Mouse (Mus musculus) MEL (cell line): ENCODE measurements around the gene Fars2. TPM values are rescaled to one million over a fixed set of nuclear protein-coding genes. Genes with fewer than 3 reads are reported as not detected.
"Not testable (repeated sequence)": the region's sequence is repeated elsewhere in the genome, so short reads cannot be mapped to it uniquely, and the experiment has no call there.

Experiments used
- DNase-seq: peaks from one replicate; pipeline ENCODE4 v3.0.0; 2011; ENCODE audit warnings: low read depth, low spot score
- H3K27ac ChIP-seq: 2 replicates; pipeline ENCODE4 v1.5.1; 2012; ENCODE audit warnings: low read depth, mild to moderate bottlenecking, control low read depth, low read length, moderate library complexity; ENCODE audit not compliant: control insufficient read depth
- H3K27me3 ChIP-seq, 2 experiments: fragments of 150-350 bp in 1 of 2; sonication (generic) in 1 of 2; 2 replicates each; pipeline ENCODE4 v1.6.1; 2012; ENCODE audit warnings: low read length in 2 of 2, mild to moderate bottlenecking in 2 of 2, improper control_type of control experiment in 1 of 2, moderate library complexity in 1 of 2; ENCODE audit not compliant: insufficient read depth in 2 of 2, control insufficient read depth in 1 of 2
- H3K36me3 ChIP-seq, 2 experiments: 2 replicates each; pipeline ENCODE4 v1.6.1; 2012 to 2014; ENCODE audit warnings: low read length in 2 of 2, improper control_type of control experiment in 1 of 2, inconsistent platforms in 1 of 2, mild to moderate bottlenecking in 1 of 2; ENCODE audit not compliant: insufficient read depth in 2 of 2, control insufficient read depth in 1 of 2
- H3K4me1 ChIP-seq, 2 experiments: fragments of 150-350 bp in 1 of 2; sonication (generic) in 1 of 2; 2 replicates each; pipeline ENCODE4 v1.6.1; 2012; ENCODE audit warnings: low read length in 2 of 2, improper control_type of control experiment in 1 of 2, mild to moderate bottlenecking in 1 of 2; ENCODE audit not compliant: insufficient read depth in 2 of 2, control insufficient read depth in 1 of 2
- H3K4me3 ChIP-seq, 2 experiments: fragments of 150-350 bp in 1 of 2; sonication (generic) in 1 of 2; 2 replicates each; pipeline ENCODE4 v1.5.1; 2012; ENCODE audit warnings: low read depth in 2 of 2, low read length in 2 of 2, mild to moderate bottlenecking in 2 of 2, moderate library complexity in 2 of 2, control low read depth in 1 of 2, improper control_type of control experiment in 1 of 2; ENCODE audit not compliant: control insufficient read depth in 1 of 2, insufficient read depth in 1 of 2
- H3K79me2 ChIP-seq: 2 replicates; pipeline ENCODE4 v1.6.1; 2012; ENCODE audit warnings: mild to moderate bottlenecking, low read length, moderate library complexity; ENCODE audit not compliant: control insufficient read depth, poor library complexity, insufficient read depth
- H3K9ac ChIP-seq: 2 replicates; pipeline ENCODE4 v1.6.1; 2012; ENCODE audit warnings: low read depth, mild to moderate bottlenecking, control low read depth, low read length, moderate library complexity; ENCODE audit not compliant: control insufficient read depth, poor library complexity, severe bottlenecking
- H3K9me3 ChIP-seq: fragments of 150-350 bp; sonication (generic); replicated peaks from 2 replicates; pipeline ENCODE4 v1.6.1; 2012; ENCODE audit warnings: mild to moderate bottlenecking, low read length, improper control_type of control experiment, moderate library complexity; ENCODE audit not compliant: insufficient read depth
- BHLHE40 ChIP-seq: IDR thresholded peaks from 2 replicates; pipeline ENCODE4 v1.6.1; 2012; ENCODE audit warnings: low read depth, mild to moderate bottlenecking, inconsistent platforms, low read length, improper control_type of control experiment, borderline replicate concordance
- ELF1 ChIP-seq: IDR thresholded peaks from 2 replicates; pipeline ENCODE4 v1.6.1; 2014; ENCODE audit warnings: low read depth, mild to moderate bottlenecking, inconsistent platforms, low read length, improper control_type of control experiment, moderate library complexity
- GATA1 ChIP-seq: IDR thresholded peaks from 2 replicates; pipeline ENCODE4 v1.6.1; 2011; ENCODE audit warnings: low read depth, low read length, improper control_type of control experiment
- MAZ ChIP-seq: IDR thresholded peaks from 2 replicates; pipeline ENCODE4 v1.6.1; 2012; ENCODE audit warnings: low read depth, mild to moderate bottlenecking, inconsistent platforms, low read length, improper control_type of control experiment
- MEF2A ChIP-seq: IDR thresholded peaks from 2 replicates; pipeline ENCODE4 v1.6.1; 2014; ENCODE audit warnings: low read depth, mild to moderate bottlenecking, inconsistent platforms, low read length, improper control_type of control experiment; ENCODE audit not compliant: poor library complexity, insufficient replicate concordance, severe bottlenecking; ENCODE audit errors: extremely low read depth
- MYB ChIP-seq: IDR thresholded peaks from 2 replicates; pipeline ENCODE4 v1.6.1; 2011; ENCODE audit warnings: mild to moderate bottlenecking, low read depth, low read length, improper control_type of control experiment
- POLR2A ChIP-seq, 2 experiments: IDR thresholded peaks; 2 replicates each; pipeline ENCODE4 v1.6.1; 2011 to 2012; ENCODE audit warnings: low read length in 2 of 2, mild to moderate bottlenecking in 2 of 2, control low read depth in 1 of 2, improper control_type of control experiment in 1 of 2, low read depth in 1 of 2, moderate library complexity in 1 of 2; ENCODE audit not compliant: control insufficient read depth in 1 of 2, insufficient read depth in 1 of 2, poor library complexity in 1 of 2
- POLR2AphosphoS5 ChIP-seq: IDR thresholded peaks from 2 replicates; pipeline ENCODE4 v1.6.1; 2012; ENCODE audit warnings: low read depth, borderline replicate concordance, mild to moderate bottlenecking, inconsistent platforms, low read length, moderate library complexity, mixed read lengths
- RCOR1 ChIP-seq: IDR thresholded peaks from 2 replicates; pipeline ENCODE4 v1.6.1; 2012; ENCODE audit warnings: low read depth, mild to moderate bottlenecking, inconsistent platforms, low read length, improper control_type of control experiment
- TAL1 ChIP-seq: IDR thresholded peaks from 2 replicates; pipeline ENCODE4 v1.6.1; 2012; ENCODE audit warnings: mild to moderate bottlenecking, inconsistent platforms, low read length, moderate library complexity, mixed read lengths
- TBP ChIP-seq: IDR thresholded peaks from 2 replicates; pipeline ENCODE4 v1.8.0; 2011; ENCODE audit warnings: low read depth, low read length, improper control_type of control experiment
- TCF12 ChIP-seq: IDR thresholded peaks from 2 replicates; pipeline ENCODE4 v1.6.1; 2014; ENCODE audit warnings: low read depth, mild to moderate bottlenecking, inconsistent platforms, low read length, improper control_type of control experiment, moderate library complexity
- USF2 ChIP-seq, 2 experiments: IDR thresholded peaks; 2 replicates each; pipeline ENCODE4 v1.6.1; 2011 to 2012; ENCODE audit warnings: improper control_type of control experiment in 2 of 2, low read length in 2 of 2, borderline replicate concordance in 1 of 2, inconsistent platforms in 1 of 2, low read depth in 1 of 2, mild to moderate bottlenecking in 1 of 2; ENCODE audit not compliant: insufficient read depth in 1 of 2
- ZC3H11A ChIP-seq: IDR thresholded peaks from 2 replicates; pipeline ENCODE4 v1.6.1; 2012; ENCODE audit warnings: low read depth, mild to moderate bottlenecking, inconsistent platforms, low read length, improper control_type of control experiment
- polyA plus RNA-seq, 2 experiments: library from polyadenylated mRNA; stranded (reverse) in 1 of 2; unstranded in 1 of 2; fragments of >175 nt in 1 of 2; fragments of >200 nt in 1 of 2; gene quantifications; 2 replicates each; pipeline versions ENCODE4 v1.2.1 to v1.2.4; 2012; ENCODE audit warnings: low replicate concordance in 2 of 2, low read depth in 1 of 2; ENCODE audit not compliant: insufficient read length in 2 of 2, insufficient read depth in 1 of 2, missing spikeins in 1 of 2
- total RNA-seq: library from RNA; depleted of rRNA; stranded (reverse); fragments of 300-350 nt; gene quantifications from 2 replicates; pipeline ENCODE4 v1.2.3, GENCODE M21; 2012

Fars2 gene
- total and polyA plus RNA-seq, 3 experiments = 32.6 to 39.2 TPM; not detected in 1

DNA sequence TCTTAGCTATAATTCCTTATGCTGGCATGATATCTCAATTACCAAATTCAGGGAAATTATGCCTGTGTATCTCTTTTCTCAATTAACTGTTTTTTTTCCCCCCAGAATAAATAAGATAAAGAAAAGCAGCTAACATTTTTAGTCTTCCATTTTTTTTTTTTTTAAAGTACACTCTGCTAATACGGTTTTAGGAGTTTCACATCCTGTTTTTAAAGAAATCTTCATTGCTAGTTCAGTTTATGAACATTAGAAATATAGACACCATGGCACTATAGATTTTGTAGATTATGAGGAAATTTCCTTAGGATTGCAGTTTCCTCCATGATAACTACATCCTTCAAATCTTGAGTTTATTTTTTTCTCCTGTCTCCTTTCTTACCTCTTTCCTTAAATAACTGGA lies 46.7 kb downstream of the Fars2 start:
- H3K4me3 ChIP-seq = no peak overlapping the region
- no peaks in the 10 kb centered on the region for H3K9me3 ChIP-seq
- no peaks in the 10 kb centered on the region; a peak in 2 of 4 replicates for H3K36me3 ChIP-seq
- no peak for TF ChIP-seq TCF12
- TF ChIP-seq USF2 (IDR thresholded peaks at IDR 0.05; ENCODE audit: borderline replicate concordance in 1 of 2, insufficient read depth in 1 of 2, low read depth in 1 of 2, low read length in 2 of 2) = no peak
- no peak for TF ChIP-seq ELF1
- TF ChIP-seq POLR2AphosphoS5 = no peak
- no peak for TF ChIP-seq MYB
- TF ChIP-seq POLR2A (IDR thresholded peaks at IDR 0.05; ENCODE audit: control insufficient read depth in 1 of 2, insufficient read depth in 1 of 2, low read depth in 1 of 2, low read length in 2 of 2, poor library complexity in 1 of 2) = no peak
- no peak for TF ChIP-seq GATA1
- no peak for TF ChIP-seq ZC3H11A
- TF ChIP-seq RCOR1 = no peak
- no peak for TF ChIP-seq MAZ
- no peak for TF ChIP-seq MEF2A
- no peak for TF ChIP-seq BHLHE40
- TF ChIP-seq TAL1 = no peak
- no peaks in the 10 kb centered on the region for H3K79me2 ChIP-seq
- no peaks in the 10 kb centered on the region for H3K27me3 ChIP-seq
- no peak overlapping the region for H3K27ac ChIP-seq
- no peaks in the 10 kb centered on the region for H3K4me1 ChIP-seq
- no peak for DNase-seq
- no peak overlapping the region for H3K9ac ChIP-seq

GRCm38 (mm10) chr13:36172981-36173380 lies 55.8 kb downstream of the Fars2 start:
- H3K27ac ChIP-seq, H3K4me3 ChIP-seq, H3K27me3 ChIP-seq, H3K9ac ChIP-seq, H3K9me3 ChIP-seq, H3K79me2 ChIP-seq: not testable (repeated sequence)
- Histone ChIP-seq H3K4me1 (peaks cover 9 to 14% of the 10 kb centered on the region in 2 experiments), H3K36me3 (peaks cover 0 to 11% of the 10 kb centered on the region in 2 experiments; a peak in 2 of 4 replicates)
- peak; percentile 79 for DNase-seq
- TF ChIP-seq POLR2A (IDR thresholded peaks at IDR 0.05; ENCODE audit: control insufficient read depth in 1 of 2, insufficient read depth in 1 of 2, low read depth in 1 of 2, low read length in 2 of 2, poor library complexity in 1 of 2) = peak in 1 of 2 experiments; percentile 39; a peak in 1 of 4 replicates
- peak; percentile 92 for TF ChIP-seq TBP
- peak; percentile 60; the same call in 1 of the 2 replicates for TF ChIP-seq GATA1
- TF ChIP-seq, all 39 proteins: peak for 3; not testable (repeated sequence) for 36
